Mouse (Mus musculus) Patski (cell line): Measurements from ENCODE around the gene Armh1. TPM values are rescaled to one million over a fixed set of nuclear protein-coding genes. Genes with fewer than 3 reads are reported as not detected.
A peak's percentile ranks its signal among the peaks of the same experiment; 100 is the strongest.
"Not testable (repeated sequence)": the region's sequence is repeated elsewhere in the genome, so short reads cannot be mapped to it uniquely, and the experiment has no call there.

ENCODE experiments used
- ATAC-seq: fragments of 100-300 bp; one replicate; pipeline ENCODE4 v1.8.0; 2021
- CTCF ChIA-PET: fragments of 350-600 bp; sonication (Branson Sonifier 250); formaldehyde crosslinking; loops from one replicate; lab custom pipeline; 2022; ENCODE audit warnings: inconsistent platforms; lab: Charles Lee
- POLR2A ChIA-PET: fragments of 350-600 bp; sonication (Branson Sonifier 250); formaldehyde crosslinking; loops from one replicate; lab custom pipeline; 2022; ENCODE audit warnings: antibody characterized with exemption, inconsistent platforms; lab: Charles Lee
- DNase-seq: peaks from one replicate; pipeline ENCODE4 v3.0.0-alpha.2; 2011; ENCODE audit warnings: low read depth, low spot score
- H3K27me3 ChIP-seq: fragments of 371-371 bp; one replicate; pipeline ENCODE4 v1.5.1; 2021
- CTCF ChIP-seq: fragments of 100-300 bp; IDR thresholded peaks from one replicate; pipeline ENCODE4 v1.5.1; 2021
- in situ Hi-C: fragments of 300-500 bp; cut with MboI; formaldehyde crosslinking; loops from 3 replicates; pipeline ENCODE4 v1.11.1; 2018; ENCODE audit warnings: low pct_unique_long_range_greater_than_20kb, mixed read lengths
- polyA plus RNA-seq: library from polyadenylated mRNA; unstranded; gene quantifications from one replicate; pipeline ENCODE4 v1.2.3, GENCODE M21; 2021

Armh1 gene
- polyA plus RNA-seq, 1 experiment from 2014 or later, result 0.05 TPM

GRCm38 (mm10) chr4:117202046-117202991 is 49.6 kb downstream of the Armh1 start:
- ChIA-PET CTCF (no interaction called here), POLR2A (no interaction called here)
- in situ Hi-C loops, result no loop called here
- peak; percentile 51 for TF ChIP-seq CTCF
- ATAC-seq (peak; percentile 69), DNase-seq (no peak)
- no peaks in the 10 kb centered on the region for H3K27me3 ChIP-seq

DNA sequence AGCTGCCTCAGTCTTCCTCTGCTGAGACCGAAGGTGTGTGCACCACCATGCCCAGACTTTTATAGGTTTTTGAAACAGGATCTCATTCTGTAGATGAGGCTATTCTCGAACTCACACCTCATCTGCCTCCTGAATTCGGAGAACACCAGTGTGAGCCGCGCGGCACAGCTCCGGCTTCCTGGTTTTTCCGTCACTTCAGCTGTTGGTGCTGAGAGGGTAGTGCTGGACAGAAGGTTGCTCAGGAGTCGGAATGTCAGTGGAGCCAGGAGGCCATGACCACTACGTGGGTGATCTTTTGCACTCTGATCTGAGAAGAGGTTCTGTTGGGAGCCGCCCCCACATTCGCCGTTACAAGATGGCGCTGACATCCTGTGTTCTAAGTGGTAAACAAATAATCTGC is 60.1 kb downstream of the Armh1 start:
- no peak for TF ChIP-seq CTCF
- no peak for ATAC-seq
- in situ Hi-C loops, result no loop called here
- DNase-seq, result no peak
- POLR2A ChIA-PET, result interaction anchor here (1.3 kb wide), 1 partner anchor 9 kb away, joined by 5 read pairs; no protein-coding TSS in a partner anchor
- no peaks in the 10 kb centered on the region for H3K27me3 ChIP-seq
- CTCF ChIA-PET, result interaction anchor here (1.4 to 2.5 kb wide), 2 partner anchors 8 to 9 kb away, joined by 5 to 13 read pairs; no protein-coding TSS in a partner anchor

DNA sequence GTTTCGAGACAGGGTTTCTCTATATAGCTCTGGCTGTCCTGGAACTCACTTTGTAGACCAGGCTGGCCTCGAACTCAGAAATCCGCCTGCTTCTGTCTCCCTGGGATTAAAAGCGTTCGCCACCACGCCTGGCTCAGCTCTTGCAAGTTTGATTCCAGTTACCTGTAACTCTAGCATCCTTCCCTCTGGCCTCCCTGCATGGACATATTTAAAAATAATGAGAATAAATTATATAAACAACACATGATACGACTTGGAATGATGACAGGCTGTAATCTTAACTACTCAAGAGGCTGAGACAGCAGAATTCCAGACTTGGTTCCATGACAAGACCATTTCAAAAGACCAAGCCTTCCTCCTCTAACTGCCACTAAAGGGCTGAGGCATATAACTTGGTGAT is 61.3 kb downstream of the Armh1 start:
- DNase-seq (no peak), ATAC-seq (no peak)
- ChIA-PET POLR2A (interaction anchor here (1.3 kb wide), 1 partner anchor 10 kb away, joined by 5 read pairs; no protein-coding TSS in a partner anchor), CTCF (interaction anchor here (0.9 to 2.5 kb wide), 7 partner anchors 9 to 50 kb away, joined by 3 to 13 read pairs (median 5); no protein-coding TSS in a partner anchor)
- in situ Hi-C loops, result no loop called here
- TF ChIP-seq CTCF, result no peak
- no peaks in the 10 kb centered on the region for H3K27me3 ChIP-seq

GRCm38 (mm10) chr4:117189856-117190543 is 61.9 kb downstream of the Armh1 start:
- ATAC-seq, result no peak
- ChIA-PET CTCF (interaction anchor here (0.9 to 2.5 kb wide), 10 partner anchors 10 to 50 kb away, joined by 3 to 13 read pairs (median 4); no protein-coding TSS in a partner anchor), POLR2A (interaction anchor here (0.9 kb wide), 1 partner anchor 28 kb away, joined by 3 read pairs; no protein-coding TSS in a partner anchor)
- in situ Hi-C loops, result no loop called here
- DNase-seq, result no peak
- no peak for TF ChIP-seq CTCF
- H3K27me3 ChIP-seq, result no peaks in the 10 kb centered on the region

- POLR2A ChIA-PET, result interaction anchor here (0.5 to 0.9 kb wide), 2 partner anchors 21 to 27 kb away, joined by 3 read pairs; no protein-coding TSS in a partner anchor
- CTCF ChIA-PET, result interaction anchor here (0.8 to 2.5 kb wide), 11 partner anchors 10 to 45 kb away, joined by 3 to 13 read pairs (median 4); no protein-coding TSS in a partner anchor
Measured at GRCm38 (mm10) chr4:117189382-117189855, 62.5 kb downstream of the Armh1 start.

GRCm38 (mm10) chr4:117188969-117189368 is 63.0 kb downstream of the Armh1 start:
- CTCF ChIA-PET, result interaction anchor here (0.8 to 2.1 kb wide), 9 partner anchors 11 to 45 kb away, joined by 3 to 6 read pairs (median 4); no protein-coding TSS in a partner anchor

More at GRCm38 (mm10) chr4:117189382-117189855, 62.5 kb downstream of the Armh1 start:
- no peaks in the 10 kb centered on the region for H3K27me3 ChIP-seq
- TF ChIP-seq CTCF, result peak; percentile 73
- in situ Hi-C loops, result no loop called here
- ATAC-seq, result no peak
- peak; percentile 65 for DNase-seq

DNA sequence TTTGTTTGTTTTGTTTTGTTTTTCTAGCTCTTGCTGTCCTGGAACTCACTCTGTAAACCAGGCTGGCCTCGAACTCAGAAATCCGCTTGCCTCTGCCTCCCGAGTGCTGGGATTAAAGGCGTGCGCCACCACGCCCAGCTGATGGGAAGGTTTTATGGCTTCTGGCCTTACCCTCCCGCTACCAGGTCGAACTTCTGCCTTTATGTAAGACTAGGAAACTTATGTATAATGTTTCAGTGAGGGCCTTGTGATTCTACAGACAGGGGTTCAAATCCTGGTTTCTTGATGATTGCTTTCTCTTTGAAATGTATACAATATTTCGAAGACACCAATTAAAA is 69.2 kb downstream of the Armh1 start:
- POLR2A ChIA-PET, H3K27me3 ChIP-seq, CTCF ChIA-PET, DNase-seq, in situ Hi-C loops: not testable (repeated sequence)
- ATAC-seq, result peak; percentile 17

More at GRCm38 (mm10) chr4:117188969-117189368, 63.0 kb downstream of the Armh1 start:
- no peak for TF ChIP-seq CTCF
- ATAC-seq (no peak), DNase-seq (no peak)
- POLR2A ChIA-PET, result interaction anchor here (0.5 to 0.9 kb wide), 2 partner anchors 20 to 27 kb away, joined by 3 read pairs; no protein-coding TSS in a partner anchor
- H3K27me3 ChIP-seq, result no peaks in the 10 kb centered on the region
- in situ Hi-C loops, result no loop called here

DNA sequence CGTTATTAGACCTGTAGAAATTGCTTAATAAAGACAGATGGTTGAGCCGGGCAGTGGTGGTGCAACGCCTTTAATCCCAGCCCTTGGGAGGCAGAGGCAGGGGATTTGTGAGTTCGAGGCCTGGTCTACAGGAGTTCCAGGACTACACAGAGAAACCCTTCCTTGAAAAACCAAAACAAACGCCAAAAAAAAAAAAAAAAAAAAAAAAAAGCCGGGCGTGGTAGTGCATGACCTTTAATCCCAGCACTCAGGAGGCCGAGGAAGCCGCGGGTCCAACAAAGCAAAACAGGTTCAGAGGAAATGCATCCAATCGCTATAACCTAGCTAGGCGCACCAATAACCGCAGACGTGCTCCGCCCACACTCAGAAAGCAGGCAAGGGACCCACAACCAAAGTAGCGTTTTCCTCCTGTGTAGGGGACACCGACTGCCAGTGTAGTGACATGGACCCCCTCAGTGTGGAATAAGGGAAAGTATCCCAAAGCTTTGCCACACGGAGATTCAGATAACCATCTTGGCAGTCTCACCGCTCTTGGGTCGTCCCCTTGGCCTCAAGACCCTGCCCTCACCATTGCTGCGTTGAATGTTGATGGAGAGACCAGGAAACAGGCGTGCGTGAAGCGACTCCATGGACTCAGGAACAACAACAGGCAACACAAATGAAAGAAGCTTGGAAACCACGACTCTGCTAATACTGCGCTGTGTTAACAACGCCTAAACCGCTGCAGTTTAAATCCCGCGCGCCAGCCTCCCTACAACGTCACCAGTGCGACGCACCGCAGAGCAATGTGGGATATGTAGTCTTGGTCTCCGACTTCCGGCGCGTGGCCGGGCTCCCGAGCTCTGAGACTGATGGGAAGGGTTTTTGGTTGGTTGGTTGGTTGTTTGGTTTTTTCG is 69.8 kb downstream of the Armh1 start, which contains the start of gene Kif2c:
Gene Kif2c, minus strand, starts transcription at position 777 of the 896 bp plus-strand sequence.
- peak; percentile 62 for ATAC-seq
- POLR2A ChIA-PET, result interaction anchor here (0.7 to 1.4 kb wide), 2 partner anchors 11 to 27 kb away, joined by 4 read pairs; partner anchors contain the start of gene Rps8

DNA sequence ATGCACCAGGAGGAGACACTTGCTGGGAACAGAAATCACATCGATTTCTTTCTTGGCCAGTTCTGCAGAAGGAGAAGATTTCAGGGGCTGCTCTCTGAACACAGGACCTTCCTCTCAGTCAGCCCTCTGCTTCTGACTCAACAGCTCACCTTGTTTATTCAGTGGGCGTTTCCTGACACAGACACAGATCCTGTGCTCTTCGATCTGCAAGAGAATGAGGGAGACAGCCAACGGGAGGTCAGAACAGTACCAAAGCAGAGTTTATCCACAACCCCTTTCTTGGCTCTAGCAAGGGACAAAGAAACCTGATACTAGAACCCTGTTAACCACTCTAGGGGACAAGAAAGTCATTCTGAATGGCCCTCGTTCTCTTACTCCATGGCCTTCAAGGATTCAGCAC is 82.0 kb downstream of the Armh1 start:
- TF ChIP-seq CTCF, result no peak
- in situ Hi-C loops, result no loop called here
- ChIA-PET POLR2A (interaction anchor here (1.4 kb wide), 1 partner anchor 14 kb away, joined by 6 read pairs; the partner anchor contains the start of gene Rps8), CTCF (interaction anchor here (1.4 to 1.7 kb wide), 2 partner anchors 11 to 14 kb away, joined by 3 to 5 read pairs; partner anchors contain the start of gene Rps8)
- no peak for DNase-seq
- no peak for ATAC-seq
- H3K27me3 ChIP-seq, result no peaks in the 10 kb centered on the region

More for the DNA sequence above, 69.8 kb downstream of the Armh1 start, which contains the start of gene Kif2c:
- DNase-seq, result no peak
- in situ Hi-C loops, result no loop called here
- no peaks in the 10 kb centered on the region for H3K27me3 ChIP-seq
- no peak for TF ChIP-seq CTCF
- CTCF ChIA-PET, result no interaction called here

Other genes starting within 250 kb of the Armh1 start
- gene Eif2b3, start 232.7 kb downstream of the Armh1 start, polyA plus RNA-seq, result 23.1 TPM
- 0.23 TPM for gene Ptch2, start 156.1 kb downstream of the Armh1 start, polyA plus RNA-seq
- 37.2 TPM for gene Btbd19, start 126.4 kb downstream of the Armh1 start, polyA plus RNA-seq
- 0.21 TPM for gene Tctex1d4, start 125.3 kb downstream of the Armh1 start, polyA plus RNA-seq
- gene Plk3, start 118.2 kb downstream of the Armh1 start, polyA plus RNA-seq, result 9.7 TPM
- 289 TPM for gene Rps8, start 95.9 kb downstream of the Armh1 start, polyA plus RNA-seq
- gene Kif2c, start 69.5 kb downstream of the Armh1 start, polyA plus RNA-seq, result 26.4 TPM
- gene Tmem53, start 174 bp downstream of the Armh1 start, polyA plus RNA-seq, result 10.7 TPM
- 49.2 TPM for gene Rnf220, start 244.9 kb upstream of the Armh1 start, polyA plus RNA-seq